Mouse (Mus musculus) olfactory bulb, adult 2 months (tissue): ENCODE results near the gene Hlcs. TPM values are rescaled to one million over a fixed set of nuclear protein-coding genes. Genes with fewer than 3 reads are reported as not detected.

Experiments used
- H3K27ac ChIP-seq: fragments of 200-500 bp; 2 replicates; pipeline ENCODE4 v1.5.1; 2012; ENCODE audit warnings: low read depth, low read length; ENCODE audit not compliant: insufficient read depth
- H3K4me1 ChIP-seq: fragments of 200-500 bp; 2 replicates; pipeline ENCODE4 v1.6.1; 2012; ENCODE audit warnings: low read length; ENCODE audit not compliant: control insufficient read depth, insufficient read depth
- H3K4me3 ChIP-seq: fragments of 200-500 bp; 2 replicates; pipeline ENCODE4 v1.5.1; 2012; ENCODE audit warnings: mild to moderate bottlenecking, low read depth, low read length, moderate library complexity; ENCODE audit not compliant: insufficient read depth
- CTCF ChIP-seq: fragments of 200-500 bp; IDR thresholded peaks from 2 replicates; pipeline ENCODE4 v1.5.1; 2012; ENCODE audit warnings: low read depth, mild to moderate bottlenecking, low read length, moderate library complexity; ENCODE audit not compliant: insufficient read depth
- POLR2A ChIP-seq: fragments of 200-500 bp; IDR thresholded peaks from 2 replicates; pipeline ENCODE4 v1.6.1; 2012; ENCODE audit warnings: mild to moderate bottlenecking, low read depth, low read length, moderate library complexity; ENCODE audit not compliant: insufficient read depth
- WGBS: fragments of 180-500 bp; shearing (Covaris S2); methylation state at CpG from one replicate; pipeline ENCODE4 v1.1.7; 2018; 5-methylcytosine and 5-hydroxymethylcytosine counted together
- polyA plus RNA-seq: library from polyadenylated mRNA; stranded (reverse); fragments of >200 nt; gene quantifications from 2 replicates; pipeline ENCODE4 v1.2.4, GENCODE M21; 2012; ENCODE audit warnings: low replicate concordance; ENCODE audit not compliant: missing spikeins, insufficient read depth, insufficient read length

The Hlcs gene
- polyA plus RNA-seq, result not detected in 2 replicates

DNA sequence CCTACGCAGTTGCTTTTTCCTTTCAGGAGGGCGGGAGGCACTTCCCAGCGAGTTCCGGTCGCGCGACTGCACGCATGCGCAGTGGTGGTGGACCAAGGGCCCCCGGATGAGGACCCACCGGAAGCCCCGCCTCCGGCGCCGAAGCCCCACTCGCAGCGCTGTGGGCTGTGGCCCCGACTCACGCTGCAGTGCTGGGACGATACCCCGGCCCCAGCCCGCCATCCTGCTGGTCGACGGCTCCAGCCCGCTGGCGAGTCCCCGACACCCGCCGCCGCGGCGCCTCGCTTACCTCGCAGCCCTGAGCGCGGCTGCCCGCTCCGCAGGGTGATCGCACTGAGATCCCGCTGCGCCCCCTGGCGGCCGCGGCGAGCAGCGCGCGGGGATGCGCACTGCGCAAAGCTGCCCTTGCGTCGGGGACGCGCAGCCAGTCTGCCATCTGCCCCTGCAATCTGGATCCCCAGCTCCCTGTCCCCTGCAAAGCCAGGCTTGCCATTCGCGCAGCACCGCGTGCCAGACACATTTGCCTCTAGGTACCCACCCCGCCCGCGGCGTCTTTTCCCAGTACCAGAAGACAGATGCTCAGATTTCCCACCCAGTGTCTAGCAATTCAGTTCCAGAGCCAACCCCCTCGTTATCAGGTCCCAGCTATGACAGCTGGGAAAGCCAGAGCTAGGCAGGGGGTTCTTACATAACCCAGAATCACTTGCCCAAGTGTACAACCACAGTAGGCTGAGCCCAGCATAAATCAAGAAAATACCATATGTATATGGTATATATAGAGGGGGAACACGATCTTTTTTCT lies at the start of gene Hlcs:
TSS of gene Hlcs (minus strand) at position 343 of the 802 bp plus-strand sequence.
- TF ChIP-seq CTCF, result peak; percentile 99
- TF ChIP-seq POLR2A, result peak; percentile 94
- Histone ChIP-seq H3K4me3 (peak within 1 kb of the TSS; percentile 78), H3K4me1 (peaks cover 13% of the 10 kb centered on the region), H3K27ac (peak within 1 kb of the TSS; percentile 100)
- under 1% methylated on average over 64 of the region's 64 CpGs for WGBS

DNA sequence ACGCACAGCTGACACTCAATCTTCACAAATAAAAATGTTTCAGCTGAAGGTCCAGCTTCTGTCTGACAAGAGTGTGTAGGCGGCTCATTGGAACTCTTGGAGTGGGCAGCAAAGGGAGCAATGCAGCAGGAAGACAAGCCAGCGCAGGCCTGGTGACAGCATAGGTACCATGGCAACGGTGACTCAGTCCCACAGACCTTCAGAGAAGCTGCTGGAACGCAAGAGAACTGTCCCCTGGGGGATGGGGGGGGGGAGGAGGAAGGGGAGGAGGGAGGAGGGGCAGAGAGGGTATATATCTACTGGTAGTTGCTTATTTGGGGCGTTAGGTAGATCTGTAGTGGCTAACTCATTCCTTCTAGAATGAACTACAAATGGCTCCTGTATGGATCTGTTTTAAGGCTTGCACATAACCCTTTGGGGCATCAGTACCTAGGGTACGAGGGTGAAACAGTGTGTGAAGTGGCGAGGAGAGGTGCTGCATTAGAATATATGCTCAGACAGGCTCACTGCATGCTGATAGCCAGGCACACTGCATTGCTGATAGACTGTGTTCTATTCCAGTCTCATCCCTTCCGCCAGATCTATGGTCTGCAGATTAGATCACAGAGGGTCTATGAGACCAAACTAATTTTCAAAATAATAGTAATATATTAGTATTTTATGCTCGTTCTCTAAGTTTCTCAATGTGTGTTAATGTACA lies 49.0 kb upstream of the Hlcs start:
- H3K4me3 ChIP-seq, result no peak overlapping the region
- 30% methylated on average over 10 of the region's 10 CpGs for WGBS
- no peaks in the 10 kb centered on the region; the same call in 1 of the 2 replicates for H3K4me1 ChIP-seq
- peak overlapping the region; percentile 96 for H3K27ac ChIP-seq
- TF ChIP-seq POLR2A, result no peak
- TF ChIP-seq CTCF, result no peak

- no peak for TF ChIP-seq CTCF
- TF ChIP-seq POLR2A, result no peak
- H3K4me1 ChIP-seq, result no peaks in the 10 kb centered on the region; the same call in 1 of the 2 replicates
- 88% methylated on average over 13 of the region's 13 CpGs for WGBS
- no peak overlapping the region for H3K4me3 ChIP-seq
- no peak overlapping the region for H3K27ac ChIP-seq
Measured at GRCm38 (mm10) chr16:94360578-94361350, 47.4 kb upstream of the Hlcs start.

DNA sequence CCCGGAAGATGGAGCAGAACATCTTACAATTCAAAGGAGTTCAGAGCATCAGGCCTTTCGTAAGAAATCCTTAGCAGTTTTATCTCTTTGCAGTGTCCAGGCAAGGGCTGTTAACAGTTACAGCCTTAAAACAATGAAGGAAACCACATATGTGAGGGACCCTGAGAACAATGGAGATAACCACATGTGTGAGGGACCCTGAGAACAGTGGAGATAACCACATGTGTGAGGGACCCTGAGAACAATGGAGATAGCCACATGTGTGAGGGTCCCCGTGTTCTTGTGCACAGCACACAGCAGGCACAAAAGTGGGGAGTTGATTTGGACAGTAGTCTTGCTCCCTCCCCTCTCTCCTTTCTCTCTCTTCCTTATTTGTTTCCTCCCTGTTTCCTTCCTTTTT lies 44.7 kb upstream of the Hlcs start:
- H3K4me1 ChIP-seq, result peaks cover 5% of the 10 kb centered on the region
- TF ChIP-seq POLR2A, result no peak
- no peak for TF ChIP-seq CTCF
- H3K27ac ChIP-seq, result no peak overlapping the region
- 89% methylated on average over 3 of the region's 3 CpGs for WGBS
- no peak overlapping the region for H3K4me3 ChIP-seq

- Histone ChIP-seq H3K4me1 (peaks cover 5% of the 10 kb centered on the region; the same call in 1 of the 2 replicates), H3K4me3 (no peak overlapping the region), H3K27ac (no peak overlapping the region)
- TF ChIP-seq CTCF (no peak), POLR2A (no peak)
- 89% methylated on average over 11 of the region's 11 CpGs for WGBS
Measured at GRCm38 (mm10) chr16:94356776-94357494, 43.6 kb upstream of the Hlcs start.

- peaks cover 5% of the 10 kb centered on the region; the same call in 1 of the 2 replicates for H3K4me1 ChIP-seq
- TF ChIP-seq POLR2A (no peak), CTCF (no peak)
- 78% methylated on average over 7 of the region's 7 CpGs for whole genome bisulfite sequencing
- H3K4me3 ChIP-seq, result no peak overlapping the region
- no peak overlapping the region for H3K27ac ChIP-seq
Measured at GRCm38 (mm10) chr16:94356046-94356445, 42.7 kb upstream of the Hlcs start.

DNA sequence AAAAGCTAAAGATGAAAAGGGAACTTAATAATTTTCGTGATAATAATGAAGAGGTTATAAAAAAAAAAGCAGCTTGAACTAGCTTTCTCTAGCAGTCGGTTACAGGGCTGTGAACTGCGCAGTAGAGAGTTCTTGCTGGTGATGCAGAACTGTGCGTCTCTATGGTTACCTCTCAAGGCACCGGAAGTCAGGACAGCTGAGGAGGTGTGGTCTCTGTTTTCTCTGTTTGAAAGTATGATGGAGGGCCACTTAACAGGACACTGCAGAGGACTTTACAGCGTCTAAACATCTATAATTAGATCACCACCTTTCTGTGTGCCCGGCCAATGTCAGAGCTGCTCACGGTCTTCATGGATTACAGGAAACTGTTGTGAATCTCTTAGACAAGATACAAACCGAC lies 41.1 kb upstream of the Hlcs start:
- no peak for TF ChIP-seq POLR2A
- TF ChIP-seq CTCF, result no peak
- peaks cover 14% of the 10 kb centered on the region for H3K4me1 ChIP-seq
- WGBS, result 53% methylated on average over 9 of the region's 9 CpGs
- H3K4me3 ChIP-seq, result no peak overlapping the region
- H3K27ac ChIP-seq, result no peak overlapping the region

DNA sequence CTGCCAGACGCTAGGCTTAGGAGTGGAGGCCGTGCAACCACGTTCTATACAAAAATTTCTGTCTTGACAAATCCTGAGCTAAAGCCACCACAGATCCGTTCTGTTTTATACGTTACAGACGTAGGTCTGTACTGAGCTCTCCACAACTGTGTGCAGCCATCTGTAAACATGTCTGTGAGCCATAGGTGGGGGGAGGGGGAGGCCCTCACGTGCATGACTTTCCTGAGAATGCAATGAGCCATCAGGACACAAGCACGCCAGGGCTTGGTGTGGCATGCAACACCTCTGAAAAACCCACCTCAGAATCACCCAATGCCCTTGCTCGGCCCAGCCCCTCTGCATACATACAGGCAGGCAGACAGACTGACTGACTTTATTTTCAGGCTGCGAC lies 36.9 kb upstream of the Hlcs start:
- peaks cover 14% of the 10 kb centered on the region for H3K4me1 ChIP-seq
- WGBS, result 57% methylated on average over 10 of the region's 10 CpGs
- no peak overlapping the region for H3K27ac ChIP-seq
- TF ChIP-seq CTCF, result no peak
- H3K4me3 ChIP-seq, result no peak overlapping the region
